Mouse (Mus musculus): ENCODE results near the gene Nkpd1.

Gene Nkpd1

DNA sequence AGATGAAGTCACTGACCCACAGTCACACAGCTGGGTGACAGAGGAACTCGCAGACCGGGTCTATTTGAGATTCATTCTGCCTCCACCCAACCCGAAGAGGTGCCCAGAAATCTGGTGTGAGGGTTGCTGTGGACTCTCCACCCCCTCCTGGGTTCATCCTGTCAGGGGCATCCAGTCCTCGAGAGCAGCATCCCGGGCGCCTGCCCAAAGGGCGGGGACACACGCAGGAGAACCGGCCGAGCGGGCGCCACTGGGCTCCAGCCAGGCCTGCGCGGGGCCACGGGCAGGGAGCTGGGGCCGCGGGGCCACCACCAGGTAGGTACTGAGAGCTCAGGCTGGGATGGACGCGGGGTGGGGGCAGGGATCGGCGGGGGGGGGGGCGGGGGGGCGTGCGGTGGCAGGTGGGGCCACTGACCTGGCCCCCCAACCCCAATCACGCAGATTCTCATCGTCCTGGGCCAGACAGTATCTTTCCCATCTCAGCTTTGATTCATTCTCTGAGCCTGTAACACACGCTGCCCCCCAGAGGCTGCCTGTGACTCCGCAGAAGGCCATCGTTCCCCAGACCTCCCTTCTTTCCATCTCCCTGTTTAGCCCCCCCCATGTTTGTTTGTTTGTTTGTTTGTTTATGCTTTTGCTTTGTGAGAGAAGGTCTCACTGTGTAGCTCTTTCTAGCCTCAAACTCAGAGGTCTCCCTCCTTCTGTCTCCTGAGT lies at the start of gene Nkpd1:
Nkpd1 (plus strand) TSS at position 187 of the 714 bp plus-strand sequence.
- DNase-seq (ENCODE audit: low read depth) = no peak

DNA sequence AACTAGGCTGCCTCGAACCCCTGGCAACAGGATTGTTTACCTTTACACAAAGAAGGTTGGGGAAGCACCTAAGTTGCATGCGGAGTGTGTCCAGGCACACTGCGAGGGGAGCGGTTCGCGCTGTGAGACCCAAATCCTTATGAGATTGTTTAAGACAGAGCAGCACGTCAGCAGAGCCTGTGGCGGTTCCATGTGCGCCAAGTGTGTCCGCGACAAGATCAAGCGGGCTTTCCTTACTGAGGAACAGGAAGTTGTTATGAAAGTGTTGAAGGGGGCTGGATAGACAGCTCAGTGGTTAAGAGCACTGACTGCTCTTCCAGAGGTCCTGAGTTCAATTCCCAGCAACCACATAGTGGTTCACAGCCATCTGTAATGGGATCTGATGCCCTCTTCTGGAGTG lies 49.4 kb upstream of the Nkpd1 start:
- no peak for DNase-seq (ENCODE audit: low read depth)

DNA sequence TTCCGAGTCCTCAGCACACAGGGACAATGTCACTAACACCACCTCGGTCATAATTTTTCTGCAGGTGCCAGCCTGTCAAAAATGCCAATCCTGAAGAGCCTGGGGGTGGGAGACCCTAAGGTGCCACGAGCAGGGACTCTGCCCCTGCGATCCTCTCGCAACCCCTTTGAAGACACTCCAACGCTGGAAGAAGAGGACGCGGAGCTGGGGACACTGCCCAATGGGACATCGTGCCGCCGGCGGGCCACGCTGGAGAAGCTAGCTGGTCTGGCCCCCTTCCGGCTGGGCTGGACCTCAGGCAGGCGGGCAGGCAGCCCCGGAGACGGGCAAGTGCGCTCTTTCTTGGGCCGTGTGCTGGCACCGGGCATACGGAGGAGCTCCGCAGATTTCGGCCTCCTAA lies 48.2 kb upstream of the Nkpd1 start:
- no peak for DNase-seq (ENCODE audit: low read depth)

DNA sequence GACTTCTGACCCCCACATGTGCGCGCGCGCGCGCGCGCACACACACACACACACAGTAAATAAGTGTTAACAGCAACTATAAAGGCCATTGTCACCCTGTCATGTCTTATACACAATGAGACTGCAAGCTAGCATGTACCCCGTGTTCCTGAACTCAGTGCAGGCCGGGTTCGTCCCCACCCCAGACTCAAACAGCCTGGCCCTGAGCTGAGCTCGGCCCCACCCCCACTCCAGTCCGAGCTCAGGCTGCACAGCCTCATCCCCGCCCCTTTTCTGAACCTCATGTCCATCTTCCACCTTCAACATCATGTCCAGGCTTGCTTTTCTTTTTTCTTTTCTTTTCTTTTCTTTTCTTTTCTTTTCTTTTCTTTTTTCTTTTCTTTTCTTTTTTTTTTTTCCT lies 47.3 kb upstream of the Nkpd1 start:
- DNase-seq (ENCODE audit: low read depth) = no peak

DNA sequence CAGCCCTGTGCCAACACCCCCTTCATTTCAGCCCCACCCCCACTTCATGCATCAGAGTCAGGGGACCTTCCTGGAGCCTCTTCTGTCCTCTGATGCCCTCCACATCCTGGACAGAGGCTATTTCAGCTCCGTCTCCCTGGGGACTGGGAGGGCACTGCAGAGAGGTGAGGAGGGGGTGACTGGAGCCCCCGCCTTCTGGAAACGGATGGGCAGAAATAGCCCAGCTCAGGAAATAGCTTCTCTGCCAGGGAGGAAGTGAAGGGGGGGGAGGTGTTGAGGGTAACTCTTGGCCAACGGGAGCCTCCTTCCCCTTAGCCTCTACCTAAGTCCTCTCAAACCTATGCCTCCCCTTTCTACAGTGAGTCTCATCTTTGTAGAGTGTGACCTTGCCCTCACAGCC lies 45.2 kb upstream of the Nkpd1 start:
- no peak for DNase-seq (ENCODE audit: low read depth)

DNA sequence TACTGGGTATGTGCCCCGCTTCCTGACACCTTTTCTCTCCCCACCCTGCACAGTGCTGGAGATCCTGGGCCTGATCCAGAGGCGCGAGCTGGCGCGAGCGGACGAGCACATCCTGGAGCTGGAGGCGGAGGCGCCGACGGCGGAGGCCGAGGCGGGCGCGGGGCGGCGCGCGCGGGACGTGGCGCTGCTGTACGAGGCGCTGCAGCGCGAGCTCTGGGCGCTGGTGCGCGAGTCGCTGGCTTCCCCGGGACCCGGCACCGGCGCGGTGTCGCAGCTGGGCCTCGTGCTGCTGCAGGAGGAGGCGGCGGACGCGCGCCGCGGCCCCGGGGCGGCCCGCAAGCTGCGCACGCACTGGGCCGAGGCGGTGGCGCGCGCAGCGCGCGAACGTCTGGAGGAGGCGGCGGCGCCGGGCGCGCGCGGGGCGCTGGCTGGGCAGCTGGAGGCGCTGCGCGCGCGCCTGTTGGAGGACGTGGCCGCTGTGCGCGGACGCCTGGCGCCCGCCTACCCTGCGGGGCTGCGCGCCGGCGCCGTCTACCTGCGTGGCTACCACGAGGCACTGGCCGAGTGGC lies 43.7 kb upstream of the Nkpd1 start:
- no peak for DNase-seq (ENCODE audit: low read depth)

DNA sequence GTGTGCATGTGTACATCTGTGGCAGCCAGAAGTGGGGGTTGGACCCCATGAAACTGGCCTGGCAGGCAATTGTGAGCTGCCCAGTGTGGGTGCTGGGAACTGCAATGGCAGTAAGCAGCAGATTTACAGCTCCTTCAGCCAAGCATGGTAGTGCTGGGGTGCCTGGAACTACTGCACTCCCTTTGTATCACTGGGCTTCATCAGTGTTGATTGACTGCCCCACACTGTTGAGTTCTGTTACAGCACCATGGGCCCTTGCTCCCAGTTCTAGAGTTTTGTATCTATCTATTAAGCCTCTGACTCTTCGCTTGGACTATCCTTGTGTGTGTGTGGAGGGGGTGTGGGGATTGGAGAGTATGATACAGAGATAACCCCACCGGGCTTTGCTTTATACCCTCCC lies 40.6 kb upstream of the Nkpd1 start:
- no peak for DNase-seq (ENCODE audit: low read depth)

DNA sequence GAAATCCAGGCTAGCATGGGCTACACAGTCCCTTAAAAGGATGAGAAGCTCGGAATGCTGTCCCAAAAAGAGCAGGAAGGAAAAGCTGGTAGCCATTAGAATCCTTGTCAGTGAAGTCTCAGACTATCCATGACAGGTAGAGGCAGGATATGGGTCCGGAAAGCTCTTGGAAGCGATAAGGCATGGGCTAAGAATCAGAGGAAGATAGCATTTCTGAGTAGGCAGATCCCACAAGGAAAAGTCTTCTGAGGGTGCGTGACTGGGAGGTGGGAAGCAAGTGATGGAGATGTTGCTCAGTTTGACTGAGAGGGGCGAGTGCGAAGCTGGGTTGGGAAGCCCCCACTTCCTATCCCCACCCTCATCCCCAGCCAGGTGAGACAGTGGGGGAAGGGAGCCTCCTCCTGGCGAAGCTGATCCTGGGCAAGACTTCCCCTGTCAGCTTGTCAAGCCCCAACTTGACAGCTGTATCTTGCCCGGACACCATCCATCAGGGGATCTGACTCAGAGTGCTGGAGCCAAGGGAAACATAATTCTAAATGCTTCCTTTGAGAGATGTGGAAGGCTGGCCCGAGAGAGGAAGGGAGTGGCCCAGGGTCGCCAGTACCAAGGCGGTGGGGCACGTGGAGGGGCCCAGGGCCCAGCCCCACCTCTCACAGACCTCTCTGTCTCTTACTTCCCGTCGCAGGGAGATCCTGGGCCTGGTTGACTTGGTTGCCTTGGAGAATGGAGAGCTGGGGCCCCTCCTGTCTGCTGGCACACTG lies 39.8 kb upstream of the Nkpd1 start:
- no peak for DNase-seq (ENCODE audit: low read depth)

DNA sequence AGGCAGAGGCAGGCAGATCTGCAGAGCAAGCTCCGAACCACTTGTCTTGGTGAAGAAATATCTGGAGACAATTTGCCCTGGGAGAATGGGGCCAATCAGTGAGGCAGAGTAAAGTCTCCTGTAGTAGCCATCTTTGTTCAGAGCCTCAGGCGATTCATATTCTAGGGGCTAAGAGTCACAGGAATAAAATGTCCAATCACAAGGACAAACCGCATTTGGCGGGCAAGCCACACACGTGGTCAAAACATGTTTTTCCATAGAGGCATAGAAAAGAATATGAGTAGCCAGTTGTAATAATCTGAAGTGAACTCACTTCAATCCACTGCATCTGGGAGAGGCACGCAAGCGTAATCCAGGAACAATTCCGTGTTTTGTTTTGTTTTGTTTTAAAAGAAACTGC lies 34.4 kb upstream of the Nkpd1 start:
- DNase-seq (ENCODE audit: low read depth) = no peak

DNA sequence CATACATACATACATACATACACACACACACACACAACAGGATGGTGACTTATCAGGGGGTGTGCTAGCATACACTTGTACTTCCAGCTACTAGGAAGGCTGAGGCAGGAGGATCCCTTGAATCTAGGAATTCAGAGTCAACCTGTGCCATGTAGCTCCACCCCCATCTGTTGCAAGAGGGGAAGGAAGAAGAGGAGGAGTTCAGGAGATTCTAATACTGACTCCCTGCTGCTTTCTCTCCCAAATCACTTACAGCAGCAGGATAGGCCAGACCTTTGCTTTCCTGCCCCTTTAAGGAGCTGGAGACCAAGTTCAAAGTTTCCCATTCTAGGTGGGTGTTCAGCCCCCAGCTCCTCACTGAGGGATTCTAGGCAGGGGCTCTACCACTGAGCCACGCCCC lies 32.1 kb upstream of the Nkpd1 start:
- DNase-seq (ENCODE audit: low read depth) = no peak

DNA sequence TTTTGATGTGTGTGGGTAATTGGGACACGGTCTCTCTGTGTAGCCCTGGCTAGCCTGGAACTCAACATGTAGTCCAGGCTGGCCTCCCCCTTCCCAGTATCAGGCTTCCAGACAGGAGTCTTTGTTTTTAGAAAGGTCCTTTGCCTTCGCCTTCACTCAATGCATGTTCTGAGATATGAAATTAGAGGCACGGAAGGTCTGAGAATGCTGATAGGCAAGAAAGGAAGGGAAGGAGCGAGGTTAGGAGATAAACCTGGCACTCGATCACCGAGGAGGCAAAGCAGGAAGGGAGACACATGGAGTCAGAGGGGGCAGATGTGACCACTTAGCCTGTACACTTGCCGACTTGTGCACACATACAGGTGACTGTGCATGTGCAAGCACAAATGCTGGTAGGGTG lies 31.1 kb upstream of the Nkpd1 start:
- no peak for DNase-seq (ENCODE audit: low read depth)

DNA sequence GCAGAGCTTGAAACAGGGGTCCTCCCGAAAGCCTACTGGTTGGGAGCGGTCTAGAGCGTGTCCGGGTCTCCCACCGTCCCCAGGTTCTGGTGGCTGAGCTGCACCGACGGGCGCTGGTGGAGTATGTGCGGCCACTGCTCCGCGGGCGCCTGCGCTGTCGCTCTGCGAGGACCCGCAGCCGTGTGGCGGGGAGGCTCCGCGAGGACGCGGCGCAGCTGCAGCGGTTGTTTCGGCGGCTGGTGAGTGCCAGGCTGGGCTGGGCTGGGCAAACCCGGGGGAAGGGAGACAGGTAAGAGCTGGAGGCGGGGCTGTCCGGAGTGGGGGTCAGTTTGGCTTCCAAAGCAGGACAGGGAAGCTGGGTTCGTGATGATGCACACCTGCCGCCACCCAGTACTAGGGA lies 28.1 kb upstream of the Nkpd1 start:
- no peak for DNase-seq (ENCODE audit: low read depth)

DNA sequence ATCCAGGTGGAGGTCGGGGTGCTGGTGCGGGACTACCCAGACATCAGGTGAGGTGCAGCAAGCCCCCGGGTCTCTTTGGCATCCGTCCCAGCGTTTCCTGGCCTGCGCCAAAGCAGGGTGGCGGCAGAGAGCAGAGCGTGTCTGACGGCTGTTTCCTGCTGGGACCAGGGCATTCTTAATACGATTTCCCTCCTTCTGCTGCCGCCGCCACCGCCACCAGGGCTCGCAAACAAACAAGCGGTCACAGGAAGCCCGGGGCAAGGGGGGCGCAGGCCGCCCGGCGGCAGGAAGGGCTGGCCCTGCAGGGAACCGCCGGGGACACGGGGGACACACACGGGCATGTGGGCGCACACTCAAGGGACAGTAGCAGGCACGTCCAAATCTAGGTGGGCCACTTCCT lies 25.9 kb upstream of the Nkpd1 start:
- no peak for DNase-seq (ENCODE audit: low read depth)

DNA sequence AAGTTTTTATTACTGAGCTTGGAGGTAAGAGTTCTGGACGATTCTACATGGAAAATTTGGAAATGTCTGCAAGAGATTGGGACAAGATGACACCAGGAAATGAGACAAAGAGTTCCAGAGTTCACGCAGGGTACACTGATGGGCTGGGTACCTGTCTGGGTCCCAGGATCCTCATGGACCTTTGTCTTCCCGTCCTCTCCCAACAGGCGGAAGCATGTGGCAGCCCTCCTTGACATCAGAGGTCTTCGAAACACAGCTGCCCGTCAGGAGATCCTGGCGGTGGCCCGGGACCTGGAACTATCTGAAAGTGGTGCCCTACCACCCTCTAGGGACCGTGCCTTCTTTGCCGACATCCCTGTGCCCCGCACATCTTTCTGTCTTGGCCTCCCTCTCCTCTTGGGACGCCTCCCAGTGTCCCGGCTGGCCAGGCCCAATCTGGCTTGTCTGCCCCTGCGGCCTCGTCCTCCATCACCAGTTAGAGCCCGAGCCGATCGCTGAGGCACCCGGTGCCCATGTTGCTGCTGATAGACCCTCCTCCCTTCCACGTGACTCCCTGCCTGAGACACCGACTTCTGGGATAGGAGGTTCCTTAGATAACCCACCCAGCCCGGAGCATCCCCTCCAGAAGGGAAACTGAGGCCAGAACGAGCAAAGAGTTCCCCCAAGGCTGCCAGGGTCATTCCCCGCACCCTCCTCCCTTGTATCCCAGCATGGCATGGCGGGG lies 22.7 kb upstream of the Nkpd1 start:
- no peak for DNase-seq (ENCODE audit: low read depth)

DNA sequence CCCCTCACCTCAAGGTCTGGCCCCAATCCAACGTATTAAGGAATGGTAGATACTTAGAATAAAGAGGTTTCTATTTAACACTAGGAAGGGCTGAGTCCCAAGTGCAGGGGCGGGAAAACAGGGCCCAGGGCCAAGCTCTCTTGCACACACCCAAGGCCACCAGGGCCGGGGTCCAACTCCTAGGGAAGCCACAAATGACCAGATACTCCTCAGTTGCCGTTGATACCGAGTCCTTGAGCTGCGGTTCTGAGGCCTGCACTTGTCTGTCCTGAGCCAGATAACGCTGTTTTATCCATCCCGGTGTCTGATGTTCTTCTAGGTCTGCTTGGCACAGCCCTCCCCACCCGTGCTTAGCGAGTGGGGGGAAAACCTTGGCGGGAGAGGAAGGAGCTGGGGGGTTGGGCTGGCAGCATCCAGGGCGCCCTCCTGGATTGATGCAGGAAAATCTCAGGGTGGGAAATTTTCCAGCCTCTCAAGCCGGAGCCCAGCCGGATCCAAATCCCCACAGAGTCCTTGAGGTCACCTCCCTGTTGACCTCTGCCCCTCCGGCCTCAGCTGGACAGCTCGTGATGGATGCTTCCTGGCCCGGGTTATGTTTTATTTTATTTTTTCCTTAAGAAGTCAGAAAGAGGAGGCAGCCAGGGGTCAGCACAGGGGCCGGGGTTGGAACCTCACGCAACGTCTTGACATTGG lies 22.0 kb upstream of the Nkpd1 start:
- no peak for DNase-seq (ENCODE audit: low read depth)

DNA sequence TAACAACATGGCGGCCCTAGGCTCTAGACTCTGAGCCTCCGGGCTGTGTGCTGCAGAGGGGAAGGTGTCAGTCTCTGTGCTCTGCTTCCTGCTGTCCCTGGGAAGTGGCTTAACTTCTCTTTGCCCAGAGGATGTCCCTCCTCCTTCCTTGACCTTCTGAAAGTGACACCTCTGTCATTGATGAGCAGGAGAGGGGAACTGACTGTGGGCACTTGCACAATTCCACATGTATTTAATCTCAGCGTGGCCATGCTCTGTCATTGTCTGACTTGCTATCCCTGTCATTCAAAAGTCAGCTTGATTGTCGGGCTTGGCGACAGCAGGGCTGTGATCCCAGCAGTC lies 21.5 kb upstream of the Nkpd1 start:
- DNase-seq (ENCODE audit: low read depth) = no peak

DNA sequence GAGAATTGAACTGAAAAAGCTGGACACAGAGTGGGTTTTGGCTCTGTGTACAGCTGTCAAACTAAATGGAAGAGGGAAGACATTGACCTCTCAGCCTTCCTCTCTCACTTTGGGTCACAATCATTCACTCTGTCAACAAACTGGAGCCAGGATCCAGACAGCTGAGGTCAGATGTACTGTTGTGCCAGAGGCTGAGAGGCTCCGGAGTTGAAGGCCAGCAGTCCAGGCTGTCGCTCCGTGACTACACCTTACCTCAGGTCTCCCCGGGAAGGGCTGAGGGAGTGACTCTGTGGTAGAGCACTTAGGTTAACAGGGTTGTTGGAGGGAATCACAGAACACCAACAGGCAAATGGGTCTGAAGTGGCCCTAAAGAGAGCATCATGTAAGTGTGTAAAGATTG lies 19.3 kb upstream of the Nkpd1 start:
- DNase-seq (ENCODE audit: low read depth) = no peak

DNA sequence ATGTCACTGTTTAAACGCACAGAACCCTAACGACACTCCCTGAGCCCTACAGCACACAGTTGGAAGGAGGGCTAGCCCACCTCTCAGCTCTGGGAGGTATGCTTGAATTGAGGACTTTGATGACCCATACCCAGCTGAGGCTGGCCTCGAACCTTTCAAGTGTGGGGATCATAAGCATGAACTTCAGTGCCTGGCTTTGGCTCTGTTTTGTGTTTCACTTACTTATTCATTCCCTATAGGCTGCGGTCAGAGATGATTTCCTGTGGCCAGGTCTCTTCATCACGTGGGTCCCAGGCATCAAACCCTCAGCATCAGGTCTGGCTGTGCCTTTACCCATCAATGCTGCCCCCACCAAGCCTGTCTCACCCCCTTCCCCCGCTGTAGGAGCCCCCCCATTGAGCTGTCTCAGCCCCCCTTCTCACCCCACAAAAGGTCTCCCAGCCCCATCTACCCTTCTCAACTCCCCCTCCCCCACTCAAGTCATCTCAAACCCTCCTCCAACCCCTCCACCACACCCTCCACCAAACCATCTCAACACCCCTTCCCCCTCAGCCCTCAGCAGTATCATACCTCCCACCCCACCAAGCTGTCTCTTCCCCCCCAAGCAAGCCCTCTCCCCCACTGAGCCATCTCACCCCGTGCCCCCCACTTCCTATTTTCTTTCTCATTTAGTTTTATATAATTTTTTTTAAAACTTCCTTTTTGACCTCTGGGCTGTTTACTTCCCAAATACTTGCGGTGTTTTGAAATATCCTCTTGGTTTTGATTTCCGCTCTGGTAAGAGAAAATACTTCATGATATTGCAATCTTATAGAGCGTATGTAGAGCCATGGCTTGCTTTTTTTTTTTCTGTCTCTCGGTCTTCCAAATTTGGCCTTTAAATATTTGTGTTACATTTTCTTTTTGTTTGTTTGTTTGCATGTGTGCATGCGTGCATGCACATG lies 16.9 kb upstream of the Nkpd1 start:
- DNase-seq (ENCODE audit: low read depth) = no peak

DNA sequence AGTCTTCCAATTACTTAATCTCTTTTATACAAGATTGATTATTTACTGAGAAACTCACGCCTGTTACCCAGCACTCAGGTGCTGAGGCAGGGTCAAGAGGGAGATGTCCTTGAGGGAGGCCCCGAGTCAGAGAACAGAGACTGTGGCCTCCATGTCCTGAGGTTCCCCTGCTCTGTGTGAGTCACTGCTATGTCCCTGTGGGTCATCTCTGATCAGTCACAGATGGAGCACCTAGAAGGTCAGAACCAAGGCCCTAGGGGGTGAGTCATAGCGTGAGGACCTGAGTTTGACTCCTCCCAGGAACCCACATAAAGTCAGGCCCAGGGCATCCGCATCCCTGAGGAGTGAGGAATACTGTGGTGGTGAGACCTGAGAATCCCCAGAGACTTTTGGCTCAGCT lies 16.0 kb upstream of the Nkpd1 start:
- no peak for DNase-seq (ENCODE audit: low read depth)

DNA sequence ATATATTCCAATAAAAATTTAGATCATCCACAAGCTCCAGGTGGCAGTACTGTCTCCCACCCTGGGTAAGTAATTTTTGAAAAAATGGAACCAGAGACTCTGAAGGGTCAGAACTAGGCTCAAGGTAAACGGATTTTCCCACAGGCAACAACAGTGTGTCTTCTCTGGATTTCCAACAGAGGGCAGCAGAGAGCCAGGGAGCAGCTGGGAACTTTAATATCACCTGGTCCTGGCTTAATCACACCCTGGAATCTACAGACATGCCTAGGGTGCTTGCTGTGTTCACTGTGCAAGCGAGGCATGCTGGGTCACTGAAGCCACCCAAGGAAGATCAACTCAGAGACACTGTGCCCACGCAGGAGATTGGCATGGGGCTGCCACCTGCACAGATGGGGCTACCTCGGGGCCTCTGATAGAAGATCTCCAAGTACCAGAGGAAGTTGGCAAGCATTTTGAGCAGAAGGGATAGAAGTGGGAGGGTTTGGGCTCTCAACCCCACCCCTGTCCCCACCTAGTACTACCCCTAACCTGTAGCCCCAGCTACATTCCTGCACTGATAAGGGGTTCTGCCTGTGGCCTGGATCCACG lies 14.1 kb upstream of the Nkpd1 start:
- DNase-seq (ENCODE audit: low read depth) = peak; percentile 55

DNA sequence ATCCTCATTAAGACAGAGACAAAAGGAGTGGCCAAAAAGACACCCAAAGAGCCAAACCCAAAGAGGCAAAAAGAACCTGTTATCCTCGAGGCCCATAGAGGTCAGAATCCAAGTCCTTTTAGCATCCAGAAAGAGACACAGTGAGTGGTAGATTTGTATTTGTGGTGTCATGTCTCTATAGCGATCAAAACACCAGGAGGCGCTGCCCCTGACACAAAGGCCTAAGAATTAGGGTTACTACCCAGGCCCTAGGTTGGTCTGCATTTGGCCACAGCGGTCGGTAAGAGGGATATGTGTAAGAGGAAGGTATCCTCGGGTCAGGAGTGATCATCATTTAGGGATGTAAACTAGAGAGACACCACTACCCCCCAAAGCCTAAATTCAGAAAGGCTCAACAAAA lies 11.3 kb upstream of the Nkpd1 start:
- peak; percentile 65 for DNase-seq (ENCODE audit: low read depth)

Data from c-Kit-positive CD71-positive TER-119-negative erythroid progenitor cells, embryonic 14.5 days (primary cell).